Mouse (Mus musculus) MN1 (cell line): ENCODE data around the gene Cnppd1.

Source experiments
- DNase-seq: peaks from one replicate; pipeline ENCODE4 v3.0.0-alpha.2; 2016; ENCODE audit warnings: low spot score

Gene Cnppd1

GRCm38 (mm10) chr1:75142301-75143261 is at the start of gene Cnppd1, which contains the start of gene Retreg2:
Cnppd1 (minus strand) TSS chr1:75142711.
Retreg2 (plus strand) TSS chr1:75142778.
- peak; percentile 97 for DNase-seq

- peak; percentile 97 for DNase-seq
Observed at GRCm38 (mm10) chr1:75191622-75192402, 49.3 kb upstream of the Cnppd1 start, which contains the start of the genes Ankzf1 and Atg9a. Ankzf1 (plus strand) TSS chr1:75192151. Atg9a (minus strand) TSS chr1:75192196.

GRCm38 (mm10) chr1:75191258-75191621 is 48.7 kb upstream of the Cnppd1 start:
- no peak for DNase-seq

GRCm38 (mm10) chr1:75190577-75190976 is 48.1 kb upstream of the Cnppd1 start:
- DNase-seq: no peak

- no peak for DNase-seq
Observed at GRCm38 (mm10) chr1:75187914-75188483, 45.5 kb upstream of the Cnppd1 start.

- no peak for DNase-seq
Observed at GRCm38 (mm10) chr1:75187126-75187525, 44.6 kb upstream of the Cnppd1 start.

- no peak for DNase-seq
Observed at GRCm38 (mm10) chr1:75185495-75185894, 43.0 kb upstream of the Cnppd1 start.

- DNase-seq: no peak
Observed at GRCm38 (mm10) chr1:75182160-75182559, 39.6 kb upstream of the Cnppd1 start.

GRCm38 (mm10) chr1:75181377-75181870 is 38.9 kb upstream of the Cnppd1 start:
- DNase-seq: no peak

- DNase-seq: no peak
Observed at GRCm38 (mm10) chr1:75180741-75181140, 38.2 kb upstream of the Cnppd1 start.

- DNase-seq: peak; percentile 90
Observed at GRCm38 (mm10) chr1:75180105-75180590, 37.6 kb upstream of the Cnppd1 start, which contains the start of gene Abcb6. Abcb6 (minus strand) TSS chr1:75180392.

GRCm38 (mm10) chr1:75179334-75180104 is 37.0 kb upstream of the Cnppd1 start:
- peak; percentile 83 for DNase-seq

GRCm38 (mm10) chr1:75168472-75169464 is 26.3 kb upstream of the Cnppd1 start, which contains the start of gene Zfand2b:
Zfand2b (plus strand) TSS chr1:75168646.
- DNase-seq: peak; percentile 96

GRCm38 (mm10) chr1:75168093-75168471 is 25.6 kb upstream of the Cnppd1 start:
- DNase-seq: no peak

- DNase-seq: no peak
Observed at GRCm38 (mm10) chr1:75160256-75160617, 17.7 kb upstream of the Cnppd1 start.

- no peak for DNase-seq
Observed at GRCm38 (mm10) chr1:75159540-75160255, 17.2 kb upstream of the Cnppd1 start.

GRCm38 (mm10) chr1:75158990-75159389 is 16.5 kb upstream of the Cnppd1 start:
- no peak for DNase-seq

- no peak for DNase-seq
Observed at GRCm38 (mm10) chr1:75155837-75156236, 13.3 kb upstream of the Cnppd1 start.

- DNase-seq: no peak
Observed at GRCm38 (mm10) chr1:75148727-75149126, 6.2 kb upstream of the Cnppd1 start.
